Mouse (Mus musculus) hindbrain, embryonic 16.5 days (tissue): ENCODE results near the gene Gna13. TPM values are rescaled to one million over a fixed set of nuclear protein-coding genes. Genes with fewer than 3 reads are reported as not detected.

Experiments
- ATAC-seq: fragments of 200-750 bp; cut with Nextera tagmentation; 2 replicates; pipeline ENCODE4 v1.8.0; 2017; ENCODE audit warnings: moderate TSS enrichment, moderate library complexity
- H3K27ac ChIP-seq: fragments of 300-500 bp; sonication (generic); 2 replicates; pipeline ENCODE4 v1.5.1; 2014; ENCODE audit warnings: low read depth, mild to moderate bottlenecking, control low read depth, low read length, moderate library complexity
- H3K27me3 ChIP-seq: fragments of 300-500 bp; sonication (generic); replicated peaks from 2 replicates; pipeline ENCODE4 v1.6.1; 2014; ENCODE audit warnings: low read length; ENCODE audit not compliant: control insufficient read depth, insufficient read depth
- H3K36me3 ChIP-seq: fragments of 300-500 bp; sonication (generic); 2 replicates; pipeline ENCODE4 v1.6.1; 2014; ENCODE audit warnings: mild to moderate bottlenecking, low read length, moderate library complexity, mixed read lengths; ENCODE audit not compliant: control insufficient read depth, insufficient read depth
- H3K4me1 ChIP-seq: fragments of 300-500 bp; sonication (generic); 2 replicates; pipeline ENCODE4 v1.6.1; 2014; ENCODE audit warnings: low read depth, low read length; ENCODE audit not compliant: control insufficient read depth, insufficient read depth
- H3K4me2 ChIP-seq: fragments of 300-500 bp; sonication (generic); 2 replicates; pipeline ENCODE4 v1.6.1; 2014; ENCODE audit warnings: mild to moderate bottlenecking, low read length, control low read depth, moderate library complexity
- H3K4me3 ChIP-seq: fragments of 300-500 bp; sonication (generic); 2 replicates; pipeline ENCODE4 v1.5.1; 2014; ENCODE audit warnings: mild to moderate bottlenecking, low read length, control low read depth, moderate library complexity
- H3K9ac ChIP-seq: fragments of 300-500 bp; sonication (generic); 2 replicates; pipeline ENCODE4 v1.6.1; 2014; ENCODE audit warnings: low read depth, mild to moderate bottlenecking, control low read depth, low read length, moderate library complexity
- H3K9me3 ChIP-seq: fragments of 300-500 bp; sonication (generic); 2 replicates; pipeline ENCODE4 v1.6.1; 2014; ENCODE audit warnings: mild to moderate bottlenecking, low read length, moderate library complexity; ENCODE audit not compliant: control insufficient read depth
- WGBS: fragments of 180-500 bp; shearing (Covaris S2); extraction: QIAGEN DNeasy Blood & Tissue Kit; methylation state at CpG from one replicate; pipeline ENCODE4 v1.1.7; 2014; 5-methylcytosine and 5-hydroxymethylcytosine counted together
- polyA plus RNA-seq: library from polyadenylated mRNA; unstranded; fragments of >200 nt; fragmentation: Nextera tagmentation; extraction: Ambion mirVana; gene quantifications from 2 replicates; pipeline ENCODE4 v1.2.1, GENCODE M21; 2015

The Gna13 gene
- polyA plus RNA-seq, 1 experiment from 2014 or later, result 21.3 TPM

DNA sequence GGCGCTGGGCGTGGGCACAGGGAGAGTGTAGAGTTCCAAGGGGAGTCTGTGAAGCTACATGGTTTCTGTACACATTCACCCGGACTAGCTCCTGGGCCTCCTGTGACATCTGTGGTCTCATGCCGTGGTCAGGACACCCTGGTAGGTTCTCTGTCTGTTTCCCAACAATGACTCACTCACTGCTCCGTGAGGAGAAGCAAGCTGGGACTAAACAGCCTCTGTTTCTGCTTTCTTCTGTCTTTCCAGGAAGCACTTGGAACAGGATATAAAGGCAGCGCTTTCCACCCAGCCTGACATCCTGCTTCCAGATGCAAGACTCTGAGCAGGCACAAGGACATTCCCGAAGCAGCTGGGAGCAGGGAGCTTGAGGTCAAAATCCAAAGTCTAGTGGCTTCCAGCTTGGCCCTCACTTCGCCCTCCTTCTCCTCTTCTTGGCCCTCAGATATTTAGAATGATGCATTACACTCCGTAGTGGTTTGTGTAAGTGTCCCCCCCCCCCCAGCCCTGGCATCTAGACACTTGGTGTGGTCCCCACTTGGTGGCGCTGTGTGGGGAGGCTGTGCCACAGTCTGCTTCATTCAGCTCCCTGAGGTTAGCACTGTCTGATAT, 18.5 kb upstream of the Gna13 start:
- Histone ChIP-seq H3K4me3 (no peak overlapping the region), H3K9me3 (no peaks in the 10 kb centered on the region), H3K27ac (no peak overlapping the region), H3K4me1 (peaks cover 5% of the 10 kb centered on the region; the same call in 1 of the 2 replicates), H3K4me2 (no peak overlapping the region), H3K36me3 (no peaks in the 10 kb centered on the region), H3K9ac (no peak overlapping the region), H3K27me3 (no peaks in the 10 kb centered on the region)
- WGBS, result 32% methylated on average over 10 of the region's 10 CpGs
- ATAC-seq, result no peak

DNA sequence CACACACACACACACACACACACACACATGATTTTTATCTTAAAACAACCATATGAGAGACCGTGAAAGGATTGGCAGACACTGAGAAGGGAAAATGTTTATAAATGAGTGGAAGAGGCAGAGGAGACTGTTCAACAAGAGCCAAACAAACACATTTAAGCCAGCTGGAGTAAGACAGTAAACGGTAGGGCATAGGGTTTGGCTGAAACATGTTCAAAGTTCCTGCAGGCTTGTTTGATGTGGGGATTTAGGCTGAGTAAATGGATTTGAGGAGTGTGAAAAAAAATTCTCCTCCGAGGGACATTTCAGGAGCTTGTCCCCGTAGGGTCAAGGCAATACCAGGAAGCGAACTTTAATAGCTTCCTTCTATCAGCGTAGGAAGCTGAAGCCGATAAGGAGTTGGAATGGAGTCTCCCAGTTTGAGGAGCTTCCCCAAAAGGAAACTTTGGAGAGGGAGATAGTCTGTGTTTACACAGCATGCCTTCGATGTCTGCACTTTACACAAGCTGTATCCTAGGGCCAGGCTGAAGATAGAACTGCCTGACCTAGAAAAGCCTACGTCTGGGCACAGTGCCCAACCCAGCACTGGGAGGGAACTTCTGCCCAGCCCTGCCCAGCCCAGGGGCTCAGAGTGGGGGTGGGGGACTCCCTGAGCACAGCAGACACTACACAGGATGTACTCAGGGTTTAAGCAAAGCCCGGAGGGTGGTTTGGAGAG, 15.2 kb upstream of the Gna13 start:
- H3K27me3 ChIP-seq, result no peaks in the 10 kb centered on the region
- 0 out of 2 replicates have a peak overlapping the region, but pooled peaks have one; percentile 19 for H3K27ac ChIP-seq
- no peak overlapping the region for H3K4me3 ChIP-seq
- peaks cover 5% of the 10 kb centered on the region; the same call in 1 of the 2 replicates for H3K4me1 ChIP-seq
- WGBS, result 61% methylated on average over 10 of the region's 10 CpGs
- peak; percentile 91 for ATAC-seq
- no peaks in the 10 kb centered on the region for H3K9me3 ChIP-seq
- no peak overlapping the region for H3K9ac ChIP-seq
- no peak overlapping the region for H3K4me2 ChIP-seq
- no peaks in the 10 kb centered on the region for H3K36me3 ChIP-seq

DNA sequence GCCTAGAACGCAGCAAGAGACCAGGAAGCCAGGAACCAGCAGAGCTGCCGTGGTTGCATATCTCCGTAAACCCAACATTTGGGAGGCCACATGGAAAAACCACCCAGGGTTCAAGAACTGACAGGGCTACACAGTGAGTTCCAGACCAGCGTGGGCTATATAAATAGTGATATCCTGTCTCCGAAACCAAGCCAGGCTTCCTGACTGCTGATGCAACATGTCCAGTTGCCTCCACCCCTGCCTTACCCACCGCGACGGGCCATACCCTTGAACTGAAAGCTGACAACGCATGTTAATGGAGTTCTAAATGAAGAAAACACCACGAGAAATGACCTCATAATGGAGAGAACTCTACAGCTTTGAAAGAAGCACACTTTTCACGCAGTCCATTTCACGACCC, 14.2 kb upstream of the Gna13 start:
- ATAC-seq, result no peak
- Histone ChIP-seq H3K9me3 (no peaks in the 10 kb centered on the region), H3K27me3 (no peaks in the 10 kb centered on the region), H3K4me3 (no peak overlapping the region), H3K9ac (no peak overlapping the region), H3K27ac (no peak overlapping the region), H3K36me3 (no peaks in the 10 kb centered on the region), H3K4me1 (peaks cover 5% of the 10 kb centered on the region; the same call in 1 of the 2 replicates), H3K4me2 (no peak overlapping the region)
- WGBS, result 62% methylated on average over 12 of the region's 12 CpGs

DNA sequence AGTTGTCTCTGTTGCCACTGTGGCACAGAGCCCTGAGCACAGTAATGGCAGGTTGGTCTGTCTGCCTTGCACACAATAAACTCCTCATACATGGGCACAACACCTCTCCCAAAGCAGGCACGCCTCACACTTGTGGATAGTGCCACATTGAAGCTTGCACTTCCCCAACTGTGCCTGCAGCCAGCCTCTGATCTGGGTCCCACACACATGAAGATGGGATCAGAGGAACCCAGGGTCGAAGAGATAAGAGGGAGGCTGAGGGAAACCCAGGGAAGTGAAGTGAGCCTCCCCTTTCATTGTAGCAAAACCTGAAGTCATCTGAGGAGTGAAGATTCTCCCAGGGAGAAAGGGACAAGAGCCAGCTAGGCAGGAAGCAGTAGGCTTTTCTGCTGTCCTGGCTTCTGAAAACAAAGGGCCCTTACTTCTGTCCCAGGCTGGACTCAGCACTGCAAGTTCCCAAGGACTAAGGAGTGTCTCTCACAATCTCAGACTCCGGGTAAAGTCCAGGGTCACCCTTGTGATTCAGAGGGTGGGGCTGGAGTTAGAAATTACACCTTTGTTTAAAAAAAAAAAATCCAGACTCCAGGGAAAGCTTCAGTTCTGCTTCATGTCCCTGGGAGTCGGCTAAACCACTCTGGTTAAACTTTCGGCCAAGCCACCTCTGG, 12.8 kb upstream of the Gna13 start:
- no peak overlapping the region for H3K4me3 ChIP-seq
- no peak overlapping the region for H3K4me2 ChIP-seq
- no peak overlapping the region for H3K27ac ChIP-seq
- WGBS, result 69% methylated on average over 5 of the region's 5 CpGs
- H3K4me1 ChIP-seq, result peaks cover 5% of the 10 kb centered on the region; the same call in 1 of the 2 replicates
- H3K9ac ChIP-seq, result no peak overlapping the region
- ATAC-seq, result no peak
- H3K27me3 ChIP-seq, result no peaks in the 10 kb centered on the region
- H3K9me3 ChIP-seq, result no peaks in the 10 kb centered on the region
- no peaks in the 10 kb centered on the region for H3K36me3 ChIP-seq

DNA sequence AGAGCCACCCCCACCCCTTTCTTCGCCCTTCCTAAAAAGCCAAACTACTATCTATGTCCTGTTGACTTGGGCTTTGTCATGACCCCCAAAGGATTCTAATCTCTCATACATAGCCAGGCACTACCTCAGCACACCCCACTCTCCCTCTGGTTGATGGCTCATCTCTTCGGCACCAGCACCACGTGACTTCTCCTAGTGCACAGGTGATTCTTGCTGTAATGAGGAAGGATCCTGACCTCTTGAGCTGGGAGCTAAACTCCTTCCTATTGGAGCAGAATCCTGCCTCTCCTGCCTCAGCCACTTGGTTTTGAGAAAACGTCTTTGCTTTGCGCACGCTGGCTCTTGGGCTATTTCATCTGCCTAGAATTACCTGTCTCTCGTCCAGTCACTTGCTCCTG, 12.3 kb upstream of the Gna13 start:
- peaks cover 5% of the 10 kb centered on the region; the same call in 1 of the 2 replicates for H3K4me1 ChIP-seq
- 88% methylated on average over 7 of the region's 7 CpGs for WGBS

DNA sequence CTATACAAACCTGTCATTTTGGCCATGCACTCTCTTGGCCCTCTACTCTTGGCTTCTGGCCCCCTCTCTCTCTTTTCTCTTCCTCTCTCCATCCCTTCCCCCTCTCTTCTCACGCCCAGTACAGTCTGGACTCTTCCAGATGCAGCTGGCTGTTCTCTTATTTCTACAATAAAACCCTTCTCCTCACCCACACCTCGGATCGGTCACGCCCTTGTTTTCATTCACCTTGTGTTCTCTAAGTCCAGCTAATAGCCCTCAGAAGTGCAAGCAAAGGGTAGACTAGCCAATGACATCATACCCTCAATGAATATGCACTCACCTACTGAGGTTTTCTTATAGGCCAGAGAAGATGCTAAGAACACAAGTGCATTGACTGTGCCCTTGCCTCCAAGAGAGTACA, 11.1 kb upstream of the Gna13 start:
- no peak overlapping the region for H3K4me2 ChIP-seq
- no peak for ATAC-seq
- WGBS, result 87% methylated on average over 4 of the region's 4 CpGs

More for the DNA sequence above, 12.3 kb upstream of the Gna13 start:
- Histone ChIP-seq H3K9me3 (no peaks in the 10 kb centered on the region), H3K4me2 (no peak overlapping the region), H3K27ac (no peak overlapping the region), H3K27me3 (no peaks in the 10 kb centered on the region), H3K36me3 (no peaks in the 10 kb centered on the region), H3K4me3 (no peak overlapping the region), H3K9ac (no peak overlapping the region)
- ATAC-seq, result no peak

DNA sequence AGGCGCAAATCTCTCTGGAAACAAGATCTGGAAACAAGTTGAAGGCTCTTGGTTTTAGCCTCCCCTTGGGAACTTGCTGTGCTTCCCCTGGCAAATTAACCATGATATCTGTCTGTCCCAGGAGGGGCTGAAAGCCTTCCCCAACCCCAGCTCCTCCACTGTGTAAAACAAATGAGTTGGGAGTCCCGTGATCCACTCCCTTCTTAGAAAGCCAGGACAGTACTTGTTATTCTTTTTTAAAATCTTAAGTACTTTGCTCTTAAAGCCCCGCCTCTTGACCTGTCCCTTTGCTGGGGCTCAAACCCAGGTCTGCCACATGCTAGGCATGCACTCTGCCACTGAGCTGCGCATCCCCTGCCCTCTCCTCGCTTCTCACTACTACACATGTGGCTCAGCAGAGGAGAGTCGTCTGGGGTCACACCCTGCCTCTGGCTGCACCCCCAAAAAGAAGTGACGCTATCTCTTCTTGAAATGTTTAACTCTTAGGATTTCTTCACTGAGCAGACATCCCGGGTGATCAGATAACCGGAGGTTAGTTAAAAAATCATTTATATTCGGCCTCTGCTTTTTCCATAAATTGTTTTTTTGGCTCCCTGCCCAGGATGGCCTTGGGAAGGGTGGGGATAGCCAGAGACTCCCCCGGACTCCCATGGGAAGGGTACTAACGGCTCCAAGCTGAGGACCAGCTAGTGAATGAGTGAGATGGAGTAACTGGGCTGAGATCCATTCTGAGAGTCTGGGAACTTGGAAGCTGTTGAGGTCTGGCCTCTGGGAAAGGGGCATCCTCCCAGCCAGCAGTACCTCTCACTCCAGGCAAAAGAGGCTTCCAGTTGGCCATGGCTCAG, 9.0 kb upstream of the Gna13 start:
- Histone ChIP-seq H3K4me1 (0 out of 2 replicates have a peak, but pooled peaks cover 2% of the 10 kb centered on the region), H3K27ac (no peak overlapping the region), H3K4me2 (no peak overlapping the region), H3K9ac (no peak overlapping the region), H3K36me3 (no peaks in the 10 kb centered on the region), H3K4me3 (no peak overlapping the region), H3K9me3 (no peaks in the 10 kb centered on the region), H3K27me3 (no peaks in the 10 kb centered on the region)
- 60% methylated on average over 12 of the region's 12 CpGs for WGBS
- no peak for ATAC-seq

More for the DNA sequence above, 11.1 kb upstream of the Gna13 start:
- H3K4me3 ChIP-seq, result no peak overlapping the region
- H3K9ac ChIP-seq, result no peak overlapping the region
- no peaks in the 10 kb centered on the region for H3K36me3 ChIP-seq
- no peaks in the 10 kb centered on the region for H3K27me3 ChIP-seq
- H3K4me1 ChIP-seq, result peaks cover 8% of the 10 kb centered on the region; the same call in 1 of the 2 replicates
- no peaks in the 10 kb centered on the region for H3K9me3 ChIP-seq
- no peak overlapping the region for H3K27ac ChIP-seq

DNA sequence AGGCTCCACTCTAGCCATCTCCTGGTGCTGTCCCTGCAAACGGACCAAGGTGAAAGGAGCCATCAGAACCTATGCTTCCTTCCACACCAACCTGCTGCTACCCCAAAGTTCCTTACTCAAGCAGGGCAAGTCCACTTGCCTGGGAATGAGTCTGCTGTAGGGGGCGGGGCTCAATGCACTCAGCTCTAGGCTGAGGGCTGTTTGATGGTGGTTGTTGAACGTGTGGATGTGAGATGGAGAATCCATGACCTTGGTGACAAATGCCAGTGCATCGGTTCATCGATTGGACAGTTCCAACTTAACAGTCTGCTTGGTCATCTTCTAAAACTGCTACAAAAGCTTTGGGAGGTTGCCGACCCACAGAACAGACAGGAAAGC, 8.4 kb upstream of the Gna13 start:
- Histone ChIP-seq H3K27me3 (no peaks in the 10 kb centered on the region), H3K4me1 (0 out of 2 replicates have a peak, but pooled peaks cover 2% of the 10 kb centered on the region), H3K9ac (no peak overlapping the region), H3K36me3 (no peaks in the 10 kb centered on the region), H3K27ac (0 out of 2 replicates have a peak overlapping the region, but pooled peaks have one; percentile 3), H3K9me3 (no peaks in the 10 kb centered on the region), H3K4me3 (no peak overlapping the region), H3K4me2 (no peak overlapping the region)
- 89% methylated on average over 6 of the region's 6 CpGs for WGBS
- ATAC-seq, result no peak
